Mouse (Mus musculus) heart, adult 2 months (tissue): ENCODE measurements around the gene Klhl36. TPM values are rescaled to one million over a fixed set of nuclear protein-coding genes. Genes with fewer than 3 reads are reported as not detected.

Experiments
- DNase-seq, 2 experiments: peaks; one replicate each; pipeline ENCODE4 v3.0.0; 2021
- H3K27ac ChIP-seq: fragments of 200-600 bp; 2 replicates; pipeline ENCODE4 v1.8.1; 2022
- H3K27me3 ChIP-seq: fragments of 200-500 bp; 2 replicates; pipeline ENCODE4 v1.6.1; 2012; ENCODE audit warnings: mild to moderate bottlenecking, low read length, inconsistent platforms, mixed read lengths; ENCODE audit not compliant: control insufficient read depth, insufficient read depth
- H3K36me3 ChIP-seq: fragments of 200-500 bp; 2 replicates; pipeline ENCODE4 v1.6.1; 2012; ENCODE audit warnings: low read length, inconsistent platforms; ENCODE audit not compliant: control insufficient read depth, insufficient read depth
- H3K4me1 ChIP-seq: fragments of 200-500 bp; 2 replicates; pipeline ENCODE4 v1.6.1; 2011; ENCODE audit warnings: low read length; ENCODE audit not compliant: control insufficient read depth, insufficient read depth
- H3K4me3 ChIP-seq: fragments of 200-600 bp; 2 replicates; pipeline ENCODE4 v1.8.1; 2022
- H3K79me2 ChIP-seq: fragments of 200-500 bp; replicated peaks from 2 replicates; pipeline ENCODE4 v1.6.1; 2012; ENCODE audit warnings: mild to moderate bottlenecking, inconsistent platforms, low read length, moderate library complexity, mixed read lengths; ENCODE audit not compliant: control insufficient read depth, insufficient read depth
- H3K9ac ChIP-seq: fragments of 200-500 bp; 2 replicates; pipeline ENCODE4 v1.6.1; 2012; ENCODE audit warnings: low read depth, mild to moderate bottlenecking, control low read depth, inconsistent platforms, low read length, mixed read lengths
- CTCF ChIP-seq: fragments of 200-600 bp; IDR thresholded peaks from 2 replicates; pipeline ENCODE4 v1.8.1; 2022; ENCODE audit warnings: antibody characterized with exemption, mild to moderate bottlenecking, moderate library complexity
- EP300 ChIP-seq: fragments of 200-500 bp; IDR thresholded peaks from 2 replicates; pipeline ENCODE4 v1.6.1; 2011; ENCODE audit warnings: low read depth, low read length, control low read depth; ENCODE audit not compliant: insufficient read depth
- POLR2A ChIP-seq: fragments of 200-500 bp; IDR thresholded peaks from 2 replicates; pipeline ENCODE4 v1.6.1; 2011; ENCODE audit warnings: mild to moderate bottlenecking, low read depth, low read length, control low read depth; ENCODE audit not compliant: insufficient read depth
- WGBS: fragments of 180-500 bp; shearing (Covaris S2); methylation state at CpG from one replicate; pipeline ENCODE4 v1.1.7; 2018; 5-methylcytosine and 5-hydroxymethylcytosine counted together
- intact Hi-C: fragments of 180-260 bp; cut with DNase I; formaldehyde crosslinking; loops from one replicate; pipeline ENCODE4 v1.15.1; 2025
- polyA plus RNA-seq: library from polyadenylated mRNA; depleted of rRNA; stranded (reverse); fragments of >200 nt; gene quantifications from 2 replicates; pipeline ENCODE4 v1.2.3, GENCODE M21; 2012
- total RNA-seq, 2 experiments: library from RNA; stranded (reverse); gene quantifications; 2 replicates each; pipeline ENCODE4 v1.2.3; 2021

The Klhl36 gene
- total and polyA plus RNA-seq, 3 experiments = 2.6 to 5.7 (median 2.7) TPM

DNA sequence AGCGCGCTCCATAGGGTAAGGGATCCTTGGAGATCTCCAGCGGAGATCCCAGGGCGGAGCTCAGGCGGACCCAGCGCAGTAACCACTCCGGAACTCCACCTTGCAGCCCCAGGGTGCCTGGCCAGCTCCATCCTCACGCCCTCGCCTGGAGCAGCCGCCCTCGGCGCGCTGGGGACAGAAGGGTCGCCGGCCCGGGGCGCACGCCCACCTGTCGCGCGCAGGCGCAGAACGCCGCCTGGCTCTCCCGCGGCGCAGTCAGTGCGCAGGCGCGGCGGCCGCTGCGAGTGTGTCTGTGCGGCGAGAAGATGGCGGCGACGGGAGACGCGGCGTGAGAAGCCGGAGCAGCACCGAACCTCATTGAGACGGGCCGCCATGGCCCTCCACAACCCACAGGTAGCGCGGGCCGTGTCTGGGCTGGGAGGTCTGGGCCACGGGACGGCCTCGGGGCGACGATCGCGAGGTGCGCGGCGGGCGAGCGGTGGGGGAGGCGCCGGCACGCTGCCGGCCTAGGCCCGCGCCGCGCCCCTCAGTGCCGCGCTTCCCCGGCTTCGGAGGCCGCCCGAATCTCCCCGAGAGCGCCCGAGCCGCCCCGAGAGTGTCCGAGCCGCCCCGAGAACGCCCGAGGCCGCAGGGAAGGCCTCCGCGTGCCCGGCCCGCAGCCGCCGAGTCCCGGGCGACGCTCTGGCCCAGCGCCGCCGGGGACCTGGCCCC is 48.6 kb downstream of the Klhl36 start, which contains the start of gene Gm20388:
TSS of gene Gm20388 (plus strand) at position 295 of the 711 bp plus-strand sequence.
- H3K27ac ChIP-seq = peak within 1 kb of the TSS; percentile 88
- DNase-seq = peak; percentile 95 to 99
- no peaks in the 10 kb centered on the region for H3K27me3 ChIP-seq
- peaks cover 5% of the 10 kb centered on the region; the same call in 1 of the 2 replicates for H3K36me3 ChIP-seq
- TF ChIP-seq EP300 = no peak
- peak; percentile 67 for TF ChIP-seq POLR2A
- H3K4me1 ChIP-seq = peaks cover 9% of the 10 kb centered on the region
- intact Hi-C loops = no loop called here
- peak within 1 kb of the TSS; percentile 80 for H3K4me3 ChIP-seq
- H3K9ac ChIP-seq = peak within 1 kb of the TSS; percentile 100
- under 1% methylated on average over 97 of the region's 97 CpGs for WGBS
- no peaks in the 10 kb centered on the region; the same call in 1 of the 2 replicates for H3K79me2 ChIP-seq

DNA sequence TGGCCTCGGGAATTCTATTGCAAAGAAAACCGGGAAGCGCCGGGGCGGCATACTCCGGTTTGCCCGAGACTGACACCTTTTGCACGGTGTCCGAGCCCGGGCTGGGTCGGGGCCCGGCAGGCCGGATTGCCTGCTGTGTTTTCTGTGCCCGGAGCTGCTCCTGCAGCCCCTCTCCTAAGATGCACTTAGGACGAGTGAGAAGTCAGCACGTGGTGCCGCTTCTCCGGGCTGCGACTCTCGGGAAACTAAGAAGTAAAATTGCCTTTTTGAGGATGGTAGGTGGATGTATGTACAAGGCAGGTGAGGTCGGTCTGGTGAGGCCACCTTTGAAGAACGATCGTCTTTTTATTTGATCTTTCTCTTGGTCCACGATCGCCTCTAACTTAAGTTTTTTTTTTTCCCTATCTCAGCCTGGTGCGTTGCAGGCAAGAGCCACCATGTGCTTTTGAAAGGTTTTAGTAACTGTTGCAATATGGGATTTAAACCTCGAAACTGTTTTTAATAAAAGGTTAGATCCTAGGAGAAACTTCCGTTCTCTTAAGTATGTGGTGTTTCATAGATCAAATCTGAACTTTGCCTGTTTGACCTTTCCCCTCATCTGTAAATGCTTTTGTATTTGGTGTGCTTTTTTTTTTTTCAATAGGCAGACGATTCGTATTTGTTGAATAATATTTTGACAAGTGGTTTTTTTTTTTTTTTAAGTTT is 49.3 kb downstream of the Klhl36 start:
- no peak for TF ChIP-seq POLR2A
- TF ChIP-seq CTCF = no peak
- peak overlapping the region; percentile 80 for H3K4me3 ChIP-seq
- H3K27me3 ChIP-seq = no peaks in the 10 kb centered on the region
- H3K27ac ChIP-seq = peak overlapping the region; percentile 88
- H3K36me3 ChIP-seq = peaks cover 5% of the 10 kb centered on the region; the same call in 1 of the 2 replicates
- WGBS = 4% methylated on average over 30 of the region's 30 CpGs
- peaks cover 9% of the 10 kb centered on the region for H3K4me1 ChIP-seq
- DNase-seq = no peak
- intact Hi-C loops = no loop called here
- H3K79me2 ChIP-seq = peaks cover 3% of the 10 kb centered on the region
- H3K9ac ChIP-seq = peak overlapping the region; percentile 100

DNA sequence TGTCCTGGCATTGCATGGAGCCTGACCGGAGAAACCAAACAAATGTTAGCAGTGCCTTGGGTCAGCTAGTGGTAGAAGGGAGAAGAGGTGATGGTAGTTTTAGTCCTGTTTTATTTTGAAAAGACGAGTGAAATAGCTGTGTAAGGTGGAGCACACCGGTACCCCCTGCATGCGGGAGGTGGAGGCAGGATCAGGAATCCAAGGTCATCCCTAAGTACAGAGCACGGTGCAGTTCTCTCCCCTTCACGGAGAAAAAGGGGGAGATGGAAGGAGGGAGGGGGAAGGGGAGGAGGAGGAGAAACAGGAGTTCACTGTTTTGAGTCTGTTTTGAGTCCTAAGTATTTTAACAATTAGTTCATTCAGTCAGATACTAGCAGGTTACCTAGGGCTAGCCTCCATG is 50.6 kb downstream of the Klhl36 start:
- peaks cover 3% of the 10 kb centered on the region for H3K79me2 ChIP-seq
- no peak overlapping the region for H3K4me3 ChIP-seq

DNA sequence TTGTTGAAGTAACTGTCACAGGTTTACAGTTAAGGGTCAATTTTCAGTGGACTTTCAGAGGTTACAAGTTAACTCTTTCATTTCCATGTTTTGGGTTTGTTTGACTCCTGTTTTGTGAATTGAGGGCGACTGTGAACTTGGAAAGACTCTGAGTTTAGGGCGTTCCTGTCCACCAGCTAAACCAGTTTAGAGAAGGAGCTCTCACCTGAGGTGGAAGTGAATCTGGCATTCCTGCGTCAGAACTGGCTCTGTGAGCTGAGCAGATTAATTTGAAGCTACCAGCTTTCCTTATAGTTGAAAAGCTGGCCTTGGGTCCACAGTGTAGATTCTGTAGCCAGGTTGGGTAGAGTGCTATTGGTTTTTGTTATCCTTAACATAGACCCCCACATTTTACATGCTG is 51.1 kb downstream of the Klhl36 start:
- Histone ChIP-seq H3K27me3 (no peaks in the 10 kb centered on the region), H3K4me1 (peaks cover 12% of the 10 kb centered on the region), H3K79me2 (peaks cover 3% of the 10 kb centered on the region), H3K9ac (no peak overlapping the region), H3K4me3 (no peak overlapping the region), H3K36me3 (peaks cover 5% of the 10 kb centered on the region; the same call in 1 of the 2 replicates), H3K27ac (no peak overlapping the region)
- 84% methylated on average over 3 of the region's 3 CpGs for WGBS
- intact Hi-C loops = no loop called here
- no peak for TF ChIP-seq EP300
- no peak for TF ChIP-seq POLR2A
- no peak for TF ChIP-seq CTCF
- no peak for DNase-seq

More for the DNA sequence above, 50.6 kb downstream of the Klhl36 start:
- intact Hi-C loops = no loop called here
- DNase-seq = no peak
- Histone ChIP-seq H3K9ac (no peak overlapping the region), H3K27me3 (no peaks in the 10 kb centered on the region), H3K4me1 (peaks cover 10% of the 10 kb centered on the region), H3K36me3 (peaks cover 5% of the 10 kb centered on the region; the same call in 1 of the 2 replicates), H3K27ac (no peak overlapping the region)
- 66% methylated on average over 6 of the region's 6 CpGs for WGBS
- TF ChIP-seq EP300 (no peak), POLR2A (no peak), CTCF (no peak)

DNA sequence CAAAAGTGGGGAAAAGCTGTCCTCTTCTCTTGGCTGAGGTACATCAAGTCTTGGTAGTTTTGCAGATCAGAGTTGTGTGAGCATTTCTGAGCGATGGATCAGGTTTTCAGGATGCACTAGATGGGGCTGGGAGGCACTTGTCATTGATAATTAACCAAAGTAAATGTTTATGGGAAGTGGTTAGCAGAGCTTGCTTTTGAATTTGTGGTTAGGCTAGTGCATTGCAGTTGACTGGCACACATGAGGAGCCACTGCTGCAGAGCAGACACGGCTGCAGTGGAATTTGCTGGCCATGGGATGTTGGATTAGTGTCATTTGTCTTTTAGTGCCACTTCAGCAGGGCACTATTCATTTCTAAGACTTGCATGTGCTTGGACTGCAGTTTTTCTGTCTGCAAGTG is 52.1 kb downstream of the Klhl36 start:
- WGBS = 62% methylated on average over 2 of the region's 2 CpGs
- intact Hi-C loops = no loop called here

DNA sequence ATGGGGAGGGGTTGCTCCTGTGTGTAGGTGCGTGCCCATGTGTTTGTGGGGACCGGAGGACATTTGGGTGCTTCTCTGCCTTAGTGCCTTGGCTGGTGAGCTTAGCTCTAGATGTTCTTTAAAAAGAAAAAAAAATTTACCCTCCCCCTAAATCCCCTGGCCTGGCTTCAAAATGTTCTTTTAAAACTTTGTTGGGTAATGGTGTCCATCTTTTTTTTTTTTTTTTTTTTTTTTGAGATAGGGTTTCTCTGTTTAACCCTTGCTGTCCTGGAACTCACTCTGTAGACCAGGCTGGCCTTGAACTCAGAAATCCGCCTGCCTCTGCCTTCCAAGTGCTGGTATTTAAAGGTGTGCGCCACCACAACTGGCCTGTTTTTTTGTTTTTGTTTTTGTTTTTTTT is 53.2 kb downstream of the Klhl36 start:
- whole genome bisulfite sequencing = 88% methylated on average over 4 of the region's 4 CpGs
- no peak overlapping the region for H3K4me3 ChIP-seq
- peaks cover 11% of the 10 kb centered on the region for H3K4me1 ChIP-seq
- no peak overlapping the region for H3K27ac ChIP-seq
- H3K79me2 ChIP-seq = peaks cover 6% of the 10 kb centered on the region
- H3K9ac ChIP-seq = no peak overlapping the region
- DNase-seq = no peak
- no peaks in the 10 kb centered on the region for H3K27me3 ChIP-seq
- TF ChIP-seq EP300 (no peak), CTCF (no peak), POLR2A (no peak)
- intact Hi-C loops = no loop called here
- H3K36me3 ChIP-seq = peaks cover 5% of the 10 kb centered on the region; the same call in 1 of the 2 replicates

More for the DNA sequence above, 52.1 kb downstream of the Klhl36 start:
- TF ChIP-seq POLR2A (no peak), EP300 (no peak), CTCF (no peak)
- no peak overlapping the region for H3K4me3 ChIP-seq
- H3K79me2 ChIP-seq = peaks cover 6% of the 10 kb centered on the region
- H3K27me3 ChIP-seq = no peaks in the 10 kb centered on the region
- H3K27ac ChIP-seq = no peak overlapping the region
- H3K4me1 ChIP-seq = peaks cover 12% of the 10 kb centered on the region
- DNase-seq = no peak
- peaks cover 5% of the 10 kb centered on the region; the same call in 1 of the 2 replicates for H3K36me3 ChIP-seq
- H3K9ac ChIP-seq = no peak overlapping the region
